Mouse (Mus musculus) hindbrain, embryonic 10.5 days (tissue): ENCODE measurements around the gene Slc38a3. TPM values are rescaled to one million over a fixed set of nuclear protein-coding genes. Genes with fewer than 3 reads are reported as not detected.

ENCODE experiments used
- DNase-seq: peaks from one replicate; pipeline ENCODE4 v3.0.0-alpha.2; 2017; ENCODE audit warnings: low spot score
- H3K27ac ChIP-seq: fragments of 300-500 bp; sonication (generic); 2 replicates; pipeline ENCODE4 v1.5.1; 2016; ENCODE audit warnings: mild to moderate bottlenecking, moderate library complexity
- H3K27me3 ChIP-seq: fragments of 300-500 bp; sonication (generic); 2 replicates; pipeline ENCODE4 v1.6.1; 2016; ENCODE audit warnings: mild to moderate bottlenecking; ENCODE audit not compliant: poor library complexity, insufficient read depth, severe bottlenecking
- H3K36me3 ChIP-seq: fragments of 300-500 bp; sonication (generic); 2 replicates; pipeline ENCODE4 v1.6.1; 2016; ENCODE audit warnings: mild to moderate bottlenecking, moderate library complexity
- H3K4me1 ChIP-seq: fragments of 300-500 bp; sonication (generic); replicated peaks from 2 replicates; pipeline ENCODE4 v1.6.1; 2016; ENCODE audit warnings: mild to moderate bottlenecking
- H3K4me3 ChIP-seq: fragments of 300-500 bp; sonication (generic); 2 replicates; pipeline ENCODE4 v1.5.1; 2016; ENCODE audit warnings: mild to moderate bottlenecking, moderate library complexity
- H3K9me3 ChIP-seq: fragments of 300-500 bp; sonication (generic); 2 replicates; pipeline ENCODE4 v1.6.1; 2016; ENCODE audit warnings: mild to moderate bottlenecking, moderate library complexity
- WGBS: fragments of 180-500 bp; shearing (Covaris S2); methylation state at CpG from one replicate; pipeline ENCODE4 v1.1.7; 2016; 5-methylcytosine and 5-hydroxymethylcytosine counted together
- polyA plus RNA-seq: library from polyadenylated mRNA; unstranded; fragments of >200 nt; fragmentation: Nextera tagmentation; extraction: Ambion mirVana; gene quantifications from 2 replicates; pipeline ENCODE4 v1.2.1, GENCODE M21; 2016

Gene Slc38a3
- polyA plus RNA-seq, 1 experiment from 2014 or later: 7.2 TPM

- peak overlapping the region; percentile 62 for H3K27ac ChIP-seq
- peaks cover 80% of the 10 kb centered on the region for H3K27me3 ChIP-seq
- peaks cover 60% of the 10 kb centered on the region for H3K36me3 ChIP-seq
- no peak for DNase-seq
- no peaks in the 10 kb centered on the region for H3K9me3 ChIP-seq
- H3K4me3 ChIP-seq: no peak overlapping the region; the same call in 1 of the 2 replicates
- WGBS: 80% methylated on average over 3 of the region's 3 CpGs
- peaks cover 100% of the 10 kb centered on the region for H3K4me1 ChIP-seq
Observed at GRCm38 (mm10) chr9:107702606-107703185, 33.4 kb upstream of the Slc38a3 start.

- 82% methylated on average over 12 of the region's 12 CpGs for WGBS
- Histone ChIP-seq H3K4me3 (no peak overlapping the region), H3K9me3 (no peaks in the 10 kb centered on the region), H3K36me3 (peaks cover 60% of the 10 kb centered on the region), H3K27ac (peak overlapping the region; percentile 84; the same call in 1 of the 2 replicates), H3K4me1 (peaks cover 100% of the 10 kb centered on the region), H3K27me3 (peaks cover 68% of the 10 kb centered on the region)
- no peak for DNase-seq
Observed at GRCm38 (mm10) chr9:107701594-107701993, 32.3 kb upstream of the Slc38a3 start.

- 21% methylated on average over 6 of the region's 6 CpGs for WGBS
- Histone ChIP-seq H3K27ac (peak overlapping the region; percentile 84), H3K9me3 (no peaks in the 10 kb centered on the region), H3K4me1 (peaks cover 100% of the 10 kb centered on the region), H3K27me3 (peaks cover 66% of the 10 kb centered on the region), H3K36me3 (peaks cover 60% of the 10 kb centered on the region), H3K4me3 (peak overlapping the region; percentile 31)
- DNase-seq: peak; percentile 37
Observed at GRCm38 (mm10) chr9:107700114-107700571, 30.8 kb upstream of the Slc38a3 start.

GRCm38 (mm10) chr9:107699376-107699980 is 30.1 kb upstream of the Slc38a3 start:
- H3K36me3 ChIP-seq: peaks cover 60% of the 10 kb centered on the region
- no peaks in the 10 kb centered on the region for H3K9me3 ChIP-seq
- DNase-seq: peak; percentile 64
- WGBS: 2% methylated on average over 9 of the region's 9 CpGs
- H3K4me3 ChIP-seq: peak overlapping the region; percentile 31
- H3K27ac ChIP-seq: peak overlapping the region; percentile 84
- peaks cover 66% of the 10 kb centered on the region for H3K27me3 ChIP-seq
- H3K4me1 ChIP-seq: peaks cover 100% of the 10 kb centered on the region

GRCm38 (mm10) chr9:107698611-107699190 is 29.4 kb upstream of the Slc38a3 start:
- Histone ChIP-seq H3K4me3 (peak overlapping the region; percentile 31), H3K9me3 (no peaks in the 10 kb centered on the region), H3K27me3 (peaks cover 59% of the 10 kb centered on the region), H3K36me3 (peaks cover 57% of the 10 kb centered on the region), H3K4me1 (peaks cover 98% of the 10 kb centered on the region), H3K27ac (peak overlapping the region; percentile 84)
- peak; percentile 65 for DNase-seq
- 7% methylated on average over 14 of the region's 14 CpGs for WGBS

- 9% methylated on average over 14 of the region's 14 CpGs for WGBS
- H3K9me3 ChIP-seq: no peaks in the 10 kb centered on the region
- peak overlapping the region; percentile 31 for H3K4me3 ChIP-seq
- H3K27me3 ChIP-seq: peaks cover 60% of the 10 kb centered on the region
- H3K27ac ChIP-seq: peak overlapping the region; percentile 84
- H3K36me3 ChIP-seq: peaks cover 56% of the 10 kb centered on the region
- peak; percentile 47 for DNase-seq
- H3K4me1 ChIP-seq: peaks cover 98% of the 10 kb centered on the region
Observed at GRCm38 (mm10) chr9:107697811-107698521, 28.6 kb upstream of the Slc38a3 start.

GRCm38 (mm10) chr9:107696845-107697610 is 27.7 kb upstream of the Slc38a3 start:
- peaks cover 60% of the 10 kb centered on the region for H3K27me3 ChIP-seq
- H3K4me3 ChIP-seq: peak overlapping the region; percentile 31
- WGBS: 16% methylated on average over 9 of the region's 9 CpGs
- H3K4me1 ChIP-seq: peaks cover 93% of the 10 kb centered on the region
- peak; percentile 89 for DNase-seq
- peaks cover 56% of the 10 kb centered on the region for H3K36me3 ChIP-seq
- H3K9me3 ChIP-seq: no peaks in the 10 kb centered on the region
- H3K27ac ChIP-seq: peak overlapping the region; percentile 84

- no peak for DNase-seq
- H3K9me3 ChIP-seq: no peaks in the 10 kb centered on the region
- 33% methylated on average over 6 of the region's 6 CpGs for WGBS
- peak overlapping the region; percentile 19; the same call in 1 of the 2 replicates for H3K4me3 ChIP-seq
- peaks cover 60% of the 10 kb centered on the region for H3K27me3 ChIP-seq
- peaks cover 90% of the 10 kb centered on the region for H3K4me1 ChIP-seq
- peak overlapping the region; percentile 84 for H3K27ac ChIP-seq
- H3K36me3 ChIP-seq: peaks cover 56% of the 10 kb centered on the region
Observed at GRCm38 (mm10) chr9:107696106-107696479, 26.8 kb upstream of the Slc38a3 start.

GRCm38 (mm10) chr9:107695441-107696105 is 26.2 kb upstream of the Slc38a3 start:
- Histone ChIP-seq H3K4me1 (peaks cover 87% of the 10 kb centered on the region), H3K27me3 (peaks cover 60% of the 10 kb centered on the region), H3K36me3 (peaks cover 56% of the 10 kb centered on the region), H3K9me3 (no peaks in the 10 kb centered on the region), H3K27ac (peak overlapping the region; percentile 84), H3K4me3 (peak overlapping the region; percentile 19; the same call in 1 of the 2 replicates)
- DNase-seq: no peak
- WGBS: 81% methylated on average over 12 of the region's 12 CpGs

- H3K36me3 ChIP-seq: peaks cover 59% of the 10 kb centered on the region
- WGBS: 75% methylated on average over 7 of the region's 7 CpGs
- H3K27me3 ChIP-seq: peaks cover 60% of the 10 kb centered on the region
- no peak for DNase-seq
- H3K4me1 ChIP-seq: peaks cover 78% of the 10 kb centered on the region
- H3K4me3 ChIP-seq: no peak overlapping the region
- no peaks in the 10 kb centered on the region for H3K9me3 ChIP-seq
- H3K27ac ChIP-seq: peak overlapping the region; percentile 62
Observed at GRCm38 (mm10) chr9:107694627-107695026, 25.3 kb upstream of the Slc38a3 start.

- DNase-seq: no peak
- Histone ChIP-seq H3K27ac (no peak overlapping the region; the same call in 1 of the 2 replicates), H3K4me1 (peaks cover 67% of the 10 kb centered on the region), H3K9me3 (no peaks in the 10 kb centered on the region), H3K27me3 (peaks cover 71% of the 10 kb centered on the region), H3K36me3 (peaks cover 70% of the 10 kb centered on the region), H3K4me3 (no peak overlapping the region)
- WGBS: 71% methylated on average over 4 of the region's 4 CpGs
Observed at GRCm38 (mm10) chr9:107693433-107693987, 24.2 kb upstream of the Slc38a3 start.
